Mouse (Mus musculus) hindbrain, embryonic 14.5 days (tissue): ENCODE data around the gene Ccdc83. TPM values are rescaled to one million over a fixed set of nuclear protein-coding genes. Genes with fewer than 3 reads are reported as not detected.

ENCODE experiments used
- ATAC-seq: fragments of 200-750 bp; cut with Nextera tagmentation; 2 replicates; pipeline ENCODE4 v1.8.0; 2017; ENCODE audit warnings: moderate number of reproducible peaks, mild to moderate bottlenecking, moderate TSS enrichment, moderate library complexity; ENCODE audit not compliant: low FRiP score
- DNase-seq: peaks from one replicate; pipeline ENCODE4 v3.0.0-alpha.2; 2015; ENCODE audit warnings: low spot score
- H3K27ac ChIP-seq: fragments of 300-500 bp; sonication (generic); 2 replicates; pipeline ENCODE4 v1.5.1; 2014; ENCODE audit warnings: mild to moderate bottlenecking, moderate library complexity
- H3K27me3 ChIP-seq: fragments of 300-500 bp; sonication (generic); 2 replicates; pipeline ENCODE4 v1.6.1; 2014; ENCODE audit warnings: mild to moderate bottlenecking, low read length, mixed read lengths; ENCODE audit not compliant: control insufficient read depth, insufficient read depth
- H3K36me3 ChIP-seq: fragments of 300-500 bp; sonication (generic); replicated peaks from 2 replicates; pipeline ENCODE4 v1.6.1; 2014; ENCODE audit not compliant: control insufficient read depth, insufficient read depth
- H3K4me1 ChIP-seq: fragments of 300-500 bp; sonication (generic); replicated peaks from 2 replicates; pipeline ENCODE4 v1.6.1; 2014; ENCODE audit warnings: antibody characterized with exemption, low read length, mixed read lengths; ENCODE audit not compliant: control insufficient read depth, insufficient read depth
- H3K4me2 ChIP-seq: fragments of 300-500 bp; sonication (generic); replicated peaks from 2 replicates; pipeline ENCODE4 v1.6.1; 2014; ENCODE audit warnings: mild to moderate bottlenecking, moderate library complexity
- H3K4me3 ChIP-seq: fragments of 300-500 bp; sonication (generic); replicated peaks from 2 replicates; pipeline ENCODE4 v1.5.1; 2014; ENCODE audit warnings: mild to moderate bottlenecking, low read length
- H3K9ac ChIP-seq: fragments of 300-500 bp; sonication (generic); 2 replicates; pipeline ENCODE4 v1.6.1; 2014
- H3K9me3 ChIP-seq: fragments of 300-500 bp; sonication (generic); 2 replicates; pipeline ENCODE4 v1.6.1; 2016; ENCODE audit warnings: low read length; ENCODE audit not compliant: control insufficient read depth
- WGBS: fragments of 180-500 bp; shearing (Covaris S2); extraction: QIAGEN DNeasy Blood & Tissue Kit; methylation state at CpG from one replicate; pipeline ENCODE4 v1.1.7; 2014; 5-methylcytosine and 5-hydroxymethylcytosine counted together
- polyA plus RNA-seq: library from polyadenylated mRNA; unstranded; fragments of >200 nt; fragmentation: Nextera tagmentation; extraction: Ambion mirVana; gene quantifications from 2 replicates; pipeline ENCODE4 v1.2.1, GENCODE M21; 2014

Gene Ccdc83
- not detected in 2 replicates for polyA plus RNA-seq

DNA sequence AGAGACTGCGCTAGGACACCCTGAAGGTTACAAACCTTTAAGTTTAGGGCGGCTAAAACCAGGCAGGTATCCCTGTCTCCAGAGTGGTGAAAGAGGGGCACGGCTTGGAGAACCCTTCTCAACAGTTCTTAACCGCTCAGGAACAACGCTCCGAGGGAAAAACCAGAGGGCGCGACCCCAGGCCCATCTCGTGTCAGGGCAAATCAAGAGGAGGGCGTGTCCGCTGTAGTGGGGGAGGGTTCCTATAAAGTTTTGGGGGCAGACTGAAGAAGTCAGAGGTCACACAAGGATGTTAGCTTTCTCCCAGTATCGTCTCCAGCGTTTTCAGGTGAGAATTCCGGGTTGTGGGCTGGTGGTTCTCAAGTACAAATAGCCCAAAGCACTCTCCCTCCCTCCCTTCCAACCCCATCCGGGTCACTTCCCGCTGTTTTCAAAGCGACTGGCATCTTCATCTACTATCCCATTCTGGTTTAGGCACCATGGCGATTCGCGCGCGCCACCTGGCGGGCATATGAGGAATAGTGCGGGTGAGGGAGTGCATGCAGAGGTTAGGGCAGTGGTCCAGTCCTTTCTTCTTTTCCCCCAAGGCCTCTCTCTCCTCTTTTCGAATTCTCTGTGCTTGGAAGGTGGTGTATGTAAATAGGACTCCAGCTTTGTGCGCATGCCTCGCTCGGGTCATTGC, at the start of gene Ccdc83:
TSS of gene Ccdc83 (minus strand) at position 489 of the 682 bp plus-strand sequence.
- H3K27ac ChIP-seq: no peak within 1 kb of the TSS
- H3K9ac ChIP-seq: no peak within 1 kb of the TSS
- no peaks in the 10 kb centered on the region for H3K9me3 ChIP-seq
- H3K4me2 ChIP-seq: peak within 1 kb of the TSS; percentile 54
- DNase-seq: peak; percentile 88
- WGBS: 5% methylated on average over 28 of the region's 28 CpGs
- no peaks in the 10 kb centered on the region for H3K36me3 ChIP-seq
- H3K4me3 ChIP-seq: peak within 1 kb of the TSS; percentile 18; the same call in 1 of the 2 replicates
- no peaks in the 10 kb centered on the region for H3K27me3 ChIP-seq
- ATAC-seq: peak; percentile 85
- H3K4me1 ChIP-seq: peaks cover 10% of the 10 kb centered on the region; the same call in 1 of the 2 replicates

DNA sequence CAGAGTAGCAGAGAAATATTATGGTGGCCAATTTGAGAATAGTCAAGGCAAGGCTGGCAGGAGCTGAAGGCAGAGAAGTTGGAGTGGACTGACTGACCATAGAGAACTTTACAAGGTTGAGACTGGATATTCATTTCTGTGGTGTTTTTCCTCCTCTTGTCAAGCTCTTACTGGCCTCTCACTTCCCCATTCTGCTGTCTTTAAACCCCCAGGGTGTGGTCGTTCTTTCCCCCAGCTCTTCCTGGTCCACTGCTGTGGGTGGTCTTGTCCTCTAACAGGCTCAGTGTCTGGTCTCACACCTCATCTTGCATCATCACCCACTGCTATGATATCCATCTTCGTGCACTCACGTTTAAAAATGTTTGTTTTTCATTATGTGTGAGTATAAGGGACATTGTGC, 47.8 kb upstream of the Ccdc83 start:
- Histone ChIP-seq H3K4me2 (no peak overlapping the region), H3K9me3 (no peaks in the 10 kb centered on the region), H3K9ac (no peak overlapping the region), H3K27ac (no peak overlapping the region), H3K4me1 (no peaks in the 10 kb centered on the region), H3K36me3 (no peaks in the 10 kb centered on the region), H3K27me3 (no peaks in the 10 kb centered on the region), H3K4me3 (no peak overlapping the region)
- DNase-seq (no peak), ATAC-seq (no peak)
- 80% methylated on average over 3 of the region's 3 CpGs for WGBS

DNA sequence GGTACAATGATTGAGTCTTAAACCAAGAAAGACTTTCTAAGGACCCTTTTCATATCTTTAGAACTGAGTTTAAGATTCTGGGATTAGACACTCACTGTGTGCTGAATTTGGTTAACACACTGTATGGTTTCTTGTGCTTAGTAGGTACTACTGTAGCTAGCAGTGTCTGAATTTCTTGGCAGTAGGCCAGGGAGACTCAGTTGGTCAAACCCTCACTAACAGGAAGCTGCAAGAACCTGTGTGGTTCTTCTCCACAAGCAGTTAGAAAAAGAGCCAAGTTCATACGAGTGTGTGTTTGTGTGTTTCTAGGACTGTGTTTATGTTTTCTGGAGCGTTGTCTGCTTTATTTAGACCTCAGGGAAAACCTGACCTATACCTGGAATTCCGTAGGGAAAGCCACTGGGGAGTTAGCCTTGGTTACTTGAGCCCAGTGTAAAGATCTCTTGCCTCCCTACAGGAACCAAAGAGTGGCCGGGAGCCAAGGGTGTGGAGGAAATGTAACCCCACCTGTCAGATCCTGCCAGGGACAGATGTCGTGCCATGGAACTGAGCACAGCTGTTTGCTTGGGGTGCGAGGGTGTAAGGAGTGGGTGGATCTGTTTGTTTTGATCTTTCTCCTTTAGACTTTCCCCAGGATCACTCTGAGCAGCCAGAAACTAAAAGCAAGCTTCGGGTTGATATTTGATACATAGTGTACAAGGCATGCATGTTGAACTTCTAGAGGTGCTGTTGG, 46.7 kb upstream of the Ccdc83 start:
- Histone ChIP-seq H3K9ac (no peak overlapping the region), H3K9me3 (no peaks in the 10 kb centered on the region), H3K27me3 (no peaks in the 10 kb centered on the region), H3K27ac (no peak overlapping the region), H3K4me1 (no peaks in the 10 kb centered on the region), H3K4me3 (no peak overlapping the region), H3K4me2 (no peak overlapping the region), H3K36me3 (no peaks in the 10 kb centered on the region)
- ATAC-seq: no peak
- 83% methylated on average over 7 of the region's 7 CpGs for WGBS
- DNase-seq: no peak

DNA sequence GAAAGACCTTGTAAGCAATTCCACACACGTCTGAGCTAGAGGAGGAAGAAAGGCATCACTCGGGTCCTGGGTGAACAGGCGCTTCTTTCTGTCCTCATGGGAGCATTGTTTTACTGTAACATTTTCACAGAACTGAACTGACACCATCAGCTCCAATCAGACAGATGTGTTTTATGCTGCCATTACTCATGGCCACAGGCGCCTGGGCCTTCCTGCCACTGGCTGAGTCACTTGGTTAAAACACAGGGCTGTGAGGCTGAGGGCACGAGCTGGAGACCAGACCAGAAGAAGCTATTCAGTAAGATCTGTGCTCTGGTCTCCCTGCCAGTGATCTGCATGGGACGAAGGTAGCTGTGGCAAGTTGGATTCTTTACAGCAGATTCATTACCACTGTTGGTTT, 42.4 kb upstream of the Ccdc83 start:
- H3K36me3 ChIP-seq: no peaks in the 10 kb centered on the region
- ATAC-seq (no peak), DNase-seq (no peak)
- H3K27me3 ChIP-seq: peaks cover 15% of the 10 kb centered on the region
- H3K9ac ChIP-seq: no peak overlapping the region
- no peaks in the 10 kb centered on the region for H3K9me3 ChIP-seq
- H3K4me3 ChIP-seq: no peak overlapping the region
- WGBS: 74% methylated on average over 6 of the region's 6 CpGs
- no peak overlapping the region for H3K27ac ChIP-seq
- no peaks in the 10 kb centered on the region for H3K4me1 ChIP-seq
- H3K4me2 ChIP-seq: no peak overlapping the region

DNA sequence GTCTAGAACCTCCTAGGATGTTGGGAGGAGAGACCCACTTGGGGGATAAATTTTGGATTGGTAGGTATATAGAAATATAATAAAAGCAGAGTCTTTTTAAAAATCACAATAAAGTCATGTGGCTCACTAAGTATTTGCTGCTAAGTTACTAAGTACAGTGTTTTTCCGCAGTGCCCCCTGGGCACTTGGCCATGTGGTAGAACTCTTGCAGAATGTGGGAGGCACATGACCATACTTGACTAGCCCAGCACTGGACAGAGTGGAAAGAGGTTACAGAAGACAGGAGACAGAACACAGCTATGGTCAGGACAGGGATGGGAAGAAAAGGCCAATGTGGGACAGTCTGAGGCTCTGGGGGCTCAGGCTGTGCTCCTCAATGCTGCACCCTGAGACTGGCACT, 41.4 kb upstream of the Ccdc83 start:
- Histone ChIP-seq H3K4me1 (no peaks in the 10 kb centered on the region; the same call in 1 of the 2 replicates), H3K4me2 (no peak overlapping the region), H3K9ac (no peak overlapping the region), H3K36me3 (no peaks in the 10 kb centered on the region), H3K27ac (no peak overlapping the region), H3K4me3 (no peak overlapping the region), H3K9me3 (no peaks in the 10 kb centered on the region), H3K27me3 (peaks cover 22% of the 10 kb centered on the region)
- WGBS: 97% methylated on average over 1 of the region's 1 CpGs
- ATAC-seq (no peak), DNase-seq (no peak)

DNA sequence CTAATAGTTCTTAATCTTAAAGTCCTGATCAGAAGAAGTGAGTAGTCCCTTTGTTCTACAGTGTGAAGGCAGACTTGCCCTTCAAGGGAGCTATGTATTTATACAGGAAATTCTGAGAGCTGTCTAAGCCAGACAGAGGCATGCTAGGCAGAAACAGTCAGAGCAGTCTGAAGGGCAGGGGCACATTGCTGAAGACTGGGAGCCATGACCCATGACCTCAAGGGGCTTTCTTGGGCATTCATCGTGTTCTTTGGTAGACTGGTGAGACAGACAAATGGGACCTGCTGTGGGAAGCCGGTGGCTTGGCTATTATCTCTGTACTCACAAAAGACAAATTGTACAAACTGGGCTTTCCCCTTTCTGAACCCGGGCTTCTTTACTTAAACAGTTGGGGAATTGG, 40.5 kb upstream of the Ccdc83 start:
- H3K9me3 ChIP-seq: no peaks in the 10 kb centered on the region
- WGBS: 4% methylated on average over 3 of the region's 3 CpGs
- no peak for DNase-seq

DNA sequence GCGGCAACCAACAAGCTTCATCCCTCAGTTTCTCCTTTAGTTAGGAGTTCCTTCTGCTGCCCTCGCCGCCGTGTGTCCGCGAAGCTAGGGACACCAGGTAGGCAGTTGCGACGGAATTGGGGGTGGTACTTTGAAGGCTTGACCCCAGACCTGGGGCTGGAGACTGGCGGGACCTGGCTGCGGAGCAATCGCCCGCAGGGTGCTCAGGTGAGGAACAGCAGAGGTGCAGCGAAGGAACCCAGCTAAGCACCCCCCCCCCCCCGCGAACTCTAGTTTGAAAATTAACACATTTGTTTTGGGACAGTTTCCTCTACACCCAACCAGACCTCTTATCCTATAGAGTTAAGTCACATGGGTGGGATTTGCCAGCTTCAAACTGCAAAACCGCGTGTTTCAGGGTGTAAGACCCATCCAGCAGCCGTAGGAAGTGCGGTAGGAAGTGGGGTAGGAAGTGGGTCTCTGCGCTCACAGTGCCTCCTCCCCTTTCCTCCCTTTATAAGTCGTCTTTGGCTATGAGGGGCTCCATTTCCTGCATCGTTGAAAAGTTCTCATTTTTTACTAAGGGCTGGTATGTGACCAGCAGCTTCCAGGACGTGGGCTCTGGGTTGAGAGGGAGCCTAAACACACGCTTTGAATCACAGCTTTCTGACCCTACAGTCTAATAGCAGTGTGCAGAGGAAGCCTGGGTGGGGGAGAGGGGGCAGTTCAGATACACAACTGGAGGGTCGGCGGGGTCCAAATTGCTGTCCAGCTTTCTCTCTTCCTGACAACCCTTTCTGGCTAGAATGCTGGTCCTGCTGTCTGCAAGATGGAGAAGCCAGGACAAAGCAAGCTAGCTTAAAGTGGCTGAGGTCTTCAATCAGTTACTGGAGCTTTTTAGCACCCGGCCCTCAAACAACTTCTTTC, 37.3 kb upstream of the Ccdc83 start:
- DNase-seq: no peak
- Histone ChIP-seq H3K4me3 (peak overlapping the region; percentile 66), H3K27ac (no peak overlapping the region), H3K4me2 (peak overlapping the region; percentile 99), H3K27me3 (peaks cover 31% of the 10 kb centered on the region), H3K9ac (peak overlapping the region; percentile 58), H3K9me3 (no peaks in the 10 kb centered on the region), H3K4me1 (no peaks in the 10 kb centered on the region; the same call in 1 of the 2 replicates), H3K36me3 (no peaks in the 10 kb centered on the region)
- 0 out of 2 replicates have a peak, but pooled peaks have one; percentile 44 for ATAC-seq
- 5% methylated on average over 27 of the region's 27 CpGs for WGBS

More for the DNA sequence above, 40.5 kb upstream of the Ccdc83 start:
- peaks cover 22% of the 10 kb centered on the region for H3K27me3 ChIP-seq
- H3K4me3 ChIP-seq: no peak overlapping the region
- ATAC-seq: no peak
- H3K36me3 ChIP-seq: no peaks in the 10 kb centered on the region
- H3K27ac ChIP-seq: no peak overlapping the region
- no peaks in the 10 kb centered on the region; the same call in 1 of the 2 replicates for H3K4me1 ChIP-seq
- H3K9ac ChIP-seq: no peak overlapping the region
- H3K4me2 ChIP-seq: no peak overlapping the region

DNA sequence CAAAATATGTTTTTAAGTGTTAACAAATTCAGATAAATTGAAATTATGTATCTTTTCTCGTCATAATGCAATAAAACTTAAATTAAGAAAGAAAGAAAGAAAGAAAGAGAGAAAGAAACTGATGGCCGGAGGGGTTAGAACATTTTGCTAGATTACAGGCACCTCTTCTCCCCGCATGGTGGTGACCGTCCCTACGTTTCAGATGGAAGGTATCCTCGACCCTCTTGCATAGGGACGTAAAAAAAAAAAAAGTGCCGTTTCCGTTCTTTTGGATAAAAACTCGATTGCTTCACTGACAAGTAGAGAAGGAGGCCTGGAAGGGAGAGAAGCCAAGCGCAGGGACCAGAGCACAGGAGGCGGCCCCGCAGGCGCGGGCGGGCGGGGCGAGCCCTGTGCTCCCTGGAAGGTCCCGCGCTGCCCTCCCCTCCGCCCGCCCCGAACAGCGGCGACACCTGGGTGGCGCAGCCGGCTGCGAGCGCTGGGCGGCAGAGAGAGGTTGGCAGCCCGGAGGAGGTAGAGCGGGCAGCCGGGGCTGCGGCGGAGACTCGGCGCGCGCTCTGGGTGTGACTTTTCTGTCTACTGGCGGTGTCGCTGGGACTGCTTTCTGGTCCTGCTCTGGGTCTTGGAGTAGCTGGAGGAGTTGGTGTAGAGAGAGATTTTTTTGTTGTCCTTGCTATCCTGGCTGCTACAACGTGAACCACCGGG, 36.5 kb upstream of the Ccdc83 start, which contains the start of gene Sytl2:
TSS of gene Sytl2 (plus strand) at position 311 of the 705 bp plus-strand sequence.
- peak within 1 kb of the TSS; percentile 66 for H3K4me3 ChIP-seq
- DNase-seq: peak; percentile 41
- no peaks in the 10 kb centered on the region for H3K9me3 ChIP-seq
- no peaks in the 10 kb centered on the region; the same call in 1 of the 2 replicates for H3K4me1 ChIP-seq
- H3K36me3 ChIP-seq: no peaks in the 10 kb centered on the region
- peak within 1 kb of the TSS; percentile 99 for H3K4me2 ChIP-seq
- H3K27me3 ChIP-seq: peaks cover 30% of the 10 kb centered on the region
- no peak within 1 kb of the TSS for H3K27ac ChIP-seq
- 2% methylated on average over 43 of the region's 43 CpGs for WGBS
- peak within 1 kb of the TSS; percentile 58 for H3K9ac ChIP-seq
- ATAC-seq: peak; percentile 79
